Mouse (Mus musculus) liver, embryonic 13.5 days (tissue): ENCODE results near the gene Idi1. TPM values are rescaled to one million over a fixed set of nuclear protein-coding genes. Genes with fewer than 3 reads are reported as not detected.
"Not testable (repeated sequence)": the region's sequence is repeated elsewhere in the genome, so short reads cannot be mapped to it uniquely, and the experiment has no call there.

Experiments
- ATAC-seq: fragments of 200-750 bp; cut with Nextera tagmentation; 2 replicates; pipeline ENCODE4 v1.8.0; 2017; ENCODE audit warnings: low read depth, mild to moderate bottlenecking, moderate number of reproducible peaks, moderate library complexity
- DNase-seq: peaks from one replicate; pipeline ENCODE4 v3.0.0; 2022
- H3K27ac ChIP-seq: fragments of 300-500 bp; sonication (generic); 2 replicates; pipeline ENCODE4 v1.5.1; 2015; ENCODE audit warnings: moderate library complexity, mild to moderate bottlenecking, inconsistent platforms
- H3K27me3 ChIP-seq: fragments of 300-500 bp; sonication (generic); 2 replicates; pipeline ENCODE4 v1.6.1; 2015; ENCODE audit warnings: mild to moderate bottlenecking, inconsistent platforms
- H3K36me3 ChIP-seq: fragments of 300-500 bp; sonication (generic); 2 replicates; pipeline ENCODE4 v1.6.1; 2015; ENCODE audit warnings: mild to moderate bottlenecking, inconsistent platforms
- H3K4me1 ChIP-seq: fragments of 300-500 bp; sonication (generic); replicated peaks from 2 replicates; pipeline ENCODE4 v1.6.1; 2015; ENCODE audit warnings: inconsistent platforms
- H3K4me2 ChIP-seq: fragments of 300-500 bp; sonication (generic); 2 replicates; pipeline ENCODE4 v1.6.1; 2015; ENCODE audit warnings: inconsistent platforms, mild to moderate bottlenecking, moderate library complexity
- H3K4me3 ChIP-seq: fragments of 300-500 bp; sonication (generic); replicated peaks from 2 replicates; pipeline ENCODE4 v1.5.1; 2015; ENCODE audit warnings: mild to moderate bottlenecking, inconsistent platforms
- H3K9ac ChIP-seq: fragments of 300-500 bp; sonication (generic); 2 replicates; pipeline ENCODE4 v1.6.1; 2015; ENCODE audit warnings: mild to moderate bottlenecking, inconsistent platforms
- H3K9me3 ChIP-seq: fragments of 300-500 bp; sonication (generic); replicated peaks from 2 replicates; pipeline ENCODE4 v1.6.1; 2016; ENCODE audit warnings: inconsistent platforms
- WGBS: fragments of 180-500 bp; shearing (Covaris S2); methylation state at CpG from one replicate; pipeline ENCODE4 v1.1.7; 2015; ENCODE audit not compliant: insufficient replicate concordance; 5-methylcytosine and 5-hydroxymethylcytosine counted together
- polyA plus RNA-seq: library from polyadenylated mRNA; unstranded; fragments of >200 nt; fragmentation: Nextera tagmentation; extraction: Ambion mirVana; gene quantifications from 2 replicates; pipeline ENCODE4 v1.2.1, GENCODE M21; 2015

Gene Idi1
- polyA plus RNA-seq, 1 experiment from 2014 or later = 78.9 TPM

DNA sequence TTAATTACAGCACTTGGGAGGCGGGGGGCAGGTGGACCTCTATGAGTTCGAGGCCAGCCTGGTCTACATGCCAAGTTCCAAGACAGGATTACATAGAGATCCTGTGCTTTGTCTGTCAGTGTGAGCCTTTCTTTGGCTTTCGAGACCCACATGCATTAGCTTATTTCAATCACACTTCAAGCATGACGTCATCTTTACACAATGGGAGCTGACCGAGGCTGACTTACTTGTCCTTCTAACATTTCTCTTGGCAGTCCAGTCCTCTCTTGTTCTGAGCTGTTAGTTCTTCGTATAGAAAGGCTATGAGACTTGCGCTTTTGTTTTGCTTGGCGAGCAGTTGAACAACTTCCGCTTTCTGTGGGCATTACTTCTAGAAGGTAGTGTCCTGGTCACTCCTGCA lies 24.4 kb upstream of the Idi1 start:
- Histone ChIP-seq H3K27me3 (no peaks in the 10 kb centered on the region), H3K4me2 (no peak overlapping the region), H3K4me3 (no peak overlapping the region), H3K9ac (no peak overlapping the region), H3K4me1 (no peaks in the 10 kb centered on the region; the same call in 1 of the 2 replicates), H3K9me3 (no peaks in the 10 kb centered on the region), H3K36me3 (peaks cover 26% of the 10 kb centered on the region), H3K27ac (no peak overlapping the region)
- DNase-seq (no peak), ATAC-seq (no peak)
- 84% methylated on average over 9 of the region's 9 CpGs for WGBS

DNA sequence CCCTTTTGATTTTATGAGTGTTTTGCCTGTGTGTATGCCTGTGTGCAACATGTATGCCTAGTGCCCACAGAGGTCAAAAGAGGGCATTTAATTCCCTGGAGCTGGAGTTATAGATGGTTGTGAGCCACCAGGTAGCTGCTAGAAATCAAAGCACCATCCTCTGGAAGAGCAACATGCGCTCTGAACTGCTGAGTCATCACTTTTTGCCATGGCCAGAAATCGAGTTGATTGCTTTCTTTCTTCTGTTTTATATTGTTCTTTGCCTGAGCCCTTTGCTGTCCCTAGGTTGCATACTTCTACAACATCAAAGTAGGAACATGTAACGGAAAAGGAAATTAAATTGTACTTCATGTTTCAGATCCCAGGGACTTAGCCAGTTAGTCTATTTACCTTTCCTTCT lies 20.3 kb upstream of the Idi1 start:
- no peaks in the 10 kb centered on the region for H3K9me3 ChIP-seq
- no peak overlapping the region for H3K4me3 ChIP-seq
- H3K9ac ChIP-seq = no peak overlapping the region
- WGBS = 65% methylated on average over 3 of the region's 3 CpGs
- DNase-seq (no peak), ATAC-seq (no peak)
- H3K27me3 ChIP-seq = no peaks in the 10 kb centered on the region
- no peak overlapping the region for H3K27ac ChIP-seq
- no peak overlapping the region for H3K4me2 ChIP-seq
- peaks cover 16% of the 10 kb centered on the region for H3K36me3 ChIP-seq
- H3K4me1 ChIP-seq = peaks cover 7% of the 10 kb centered on the region

DNA sequence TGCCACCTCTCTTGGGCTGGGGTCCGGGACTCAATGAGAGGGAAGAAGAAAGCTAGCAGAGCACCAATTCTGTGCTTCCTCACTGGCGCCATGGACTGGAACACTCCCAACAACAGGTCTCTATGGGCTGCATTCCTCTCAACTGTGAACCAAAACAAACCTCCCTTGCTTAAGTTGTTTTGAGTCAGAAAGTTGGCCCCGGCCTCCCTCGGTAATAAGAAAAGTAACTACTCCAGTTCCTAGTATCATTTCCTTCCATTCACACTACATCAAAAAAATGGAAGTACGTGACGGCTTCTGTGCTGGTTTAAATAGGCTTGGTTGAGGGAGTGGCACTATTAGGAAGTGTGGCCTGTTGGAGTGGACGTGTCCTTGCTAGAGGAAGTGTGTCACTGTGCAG lies 18.7 kb upstream of the Idi1 start:
- Histone ChIP-seq H3K4me2 (no peak overlapping the region), H3K36me3 (peaks cover 11% of the 10 kb centered on the region), H3K4me3 (no peak overlapping the region), H3K4me1 (peaks cover 13% of the 10 kb centered on the region), H3K9ac (no peak overlapping the region), H3K27ac (no peak overlapping the region; the same call in 1 of the 2 replicates), H3K9me3 (no peaks in the 10 kb centered on the region), H3K27me3 (no peaks in the 10 kb centered on the region)
- DNase-seq (no peak), ATAC-seq (no peak)
- WGBS = 77% methylated on average over 7 of the region's 7 CpGs

DNA sequence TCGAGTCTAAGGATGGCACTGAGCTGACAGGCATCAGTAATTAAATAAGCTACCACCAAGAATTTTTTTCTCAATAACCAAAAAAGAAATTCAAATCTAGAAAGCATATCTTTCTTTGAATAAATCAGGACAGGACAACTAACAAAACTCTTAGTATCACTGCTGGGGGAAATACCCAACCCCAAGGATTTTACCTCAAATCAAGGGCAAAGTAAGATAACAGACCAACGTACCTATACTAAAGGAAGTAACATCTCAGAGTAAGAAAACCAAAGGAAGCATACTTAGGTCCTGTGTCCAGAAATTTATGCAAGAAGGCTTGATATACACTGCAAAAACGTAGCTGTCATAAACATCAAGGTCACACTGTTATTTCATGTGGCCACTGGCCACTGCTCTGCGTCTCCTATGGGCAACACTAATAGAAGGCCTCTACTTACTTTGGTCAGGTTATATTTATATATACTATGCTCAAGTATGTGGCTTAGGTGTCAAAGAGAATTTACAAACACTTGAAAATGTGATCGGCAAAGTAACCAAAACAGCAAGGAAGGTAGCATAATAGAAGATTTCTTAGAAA lies 15.6 kb upstream of the Idi1 start:
- Histone ChIP-seq H3K27me3 (no peaks in the 10 kb centered on the region), H3K4me3 (peak overlapping the region; percentile 91), H3K27ac (peak overlapping the region; percentile 97), H3K4me2 (peak overlapping the region; percentile 88), H3K9me3 (no peaks in the 10 kb centered on the region), H3K9ac (peak overlapping the region; percentile 92), H3K4me1 (peaks cover 18% of the 10 kb centered on the region), H3K36me3 (peaks cover 11% of the 10 kb centered on the region)
- ATAC-seq = no peak
- no peak for DNase-seq
- WGBS = 54% methylated on average over 5 of the region's 5 CpGs

DNA sequence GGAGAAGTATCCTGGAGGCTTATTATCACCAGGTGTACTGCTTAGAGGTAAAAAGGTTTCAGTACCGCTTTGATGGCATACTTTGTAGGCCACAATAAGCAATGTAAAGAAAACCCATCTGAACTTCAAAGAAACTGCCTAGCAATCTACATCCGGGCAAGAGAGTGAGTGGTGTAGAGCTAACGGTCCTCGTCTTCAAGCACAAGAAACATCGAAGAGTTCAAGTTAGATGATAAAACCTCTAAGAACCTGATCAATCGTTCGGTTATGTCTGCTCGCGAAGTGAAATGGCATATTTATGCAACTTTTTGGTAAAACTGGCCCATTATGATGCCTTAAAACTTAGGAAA lies 15.2 kb upstream of the Idi1 start:
- no peak for DNase-seq

DNA sequence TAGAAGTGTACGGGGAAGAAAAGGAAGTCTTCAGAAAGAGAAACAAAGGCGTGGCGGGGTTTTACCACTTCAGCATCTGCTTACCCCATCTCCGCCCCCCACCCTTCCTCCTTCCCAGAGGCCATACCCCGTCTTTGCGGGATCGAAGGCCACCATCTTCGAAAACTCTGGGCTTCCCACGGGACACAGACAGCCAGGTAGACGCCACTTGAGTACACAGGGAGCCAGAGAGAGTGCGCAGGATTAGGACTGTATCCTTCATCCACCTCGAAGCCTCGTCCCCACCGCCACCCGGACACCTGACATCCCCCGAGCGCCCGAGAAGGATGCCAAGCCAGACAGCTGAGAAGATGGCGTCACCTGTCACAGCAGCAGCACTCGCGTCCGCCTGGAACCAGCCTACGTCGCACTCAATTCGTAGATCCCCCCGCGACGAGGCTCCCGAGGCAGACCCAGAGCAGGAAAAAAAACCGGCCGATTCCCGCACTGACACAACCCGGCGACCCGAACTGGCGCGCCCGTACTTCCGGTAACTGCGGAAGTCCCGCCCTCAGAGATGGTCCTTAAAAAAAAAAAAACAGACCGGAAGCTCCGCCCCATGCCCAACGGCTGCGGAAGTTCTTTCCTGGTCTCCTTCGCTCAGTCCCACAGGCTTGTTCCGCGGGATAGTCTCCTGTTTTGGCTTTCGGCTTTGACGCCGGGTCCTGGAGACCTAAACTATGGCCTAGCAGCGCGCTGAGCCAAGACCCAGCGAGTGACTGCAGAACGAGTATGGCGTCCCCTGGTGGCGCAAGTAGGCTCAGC lies 14.6 kb upstream of the Idi1 start:
- peak overlapping the region; percentile 88 for H3K4me2 ChIP-seq
- H3K27ac ChIP-seq = peak overlapping the region; percentile 97
- H3K4me1 ChIP-seq = peaks cover 18% of the 10 kb centered on the region
- H3K36me3 ChIP-seq = peaks cover 8% of the 10 kb centered on the region; the same call in 1 of the 2 replicates
- under 1% methylated on average over 57 of the region's 57 CpGs for WGBS
- H3K27me3 ChIP-seq = no peaks in the 10 kb centered on the region
- ATAC-seq (peak; percentile 83), DNase-seq (peak; percentile 80)
- H3K4me3 ChIP-seq = peak overlapping the region; percentile 91
- H3K9me3 ChIP-seq = no peaks in the 10 kb centered on the region
- peak overlapping the region; percentile 92 for H3K9ac ChIP-seq

More for the DNA sequence above, 15.2 kb upstream of the Idi1 start:
- H3K4me3 ChIP-seq = peak overlapping the region; percentile 91
- H3K9me3 ChIP-seq = no peaks in the 10 kb centered on the region
- H3K9ac ChIP-seq = peak overlapping the region; percentile 92
- ATAC-seq = no peak
- peak overlapping the region; percentile 97 for H3K27ac ChIP-seq
- H3K4me2 ChIP-seq = peak overlapping the region; percentile 88
- 2% methylated on average over 9 of the region's 9 CpGs for WGBS
- H3K27me3 ChIP-seq = no peaks in the 10 kb centered on the region
- peaks cover 11% of the 10 kb centered on the region for H3K36me3 ChIP-seq
- H3K4me1 ChIP-seq = peaks cover 18% of the 10 kb centered on the region

DNA sequence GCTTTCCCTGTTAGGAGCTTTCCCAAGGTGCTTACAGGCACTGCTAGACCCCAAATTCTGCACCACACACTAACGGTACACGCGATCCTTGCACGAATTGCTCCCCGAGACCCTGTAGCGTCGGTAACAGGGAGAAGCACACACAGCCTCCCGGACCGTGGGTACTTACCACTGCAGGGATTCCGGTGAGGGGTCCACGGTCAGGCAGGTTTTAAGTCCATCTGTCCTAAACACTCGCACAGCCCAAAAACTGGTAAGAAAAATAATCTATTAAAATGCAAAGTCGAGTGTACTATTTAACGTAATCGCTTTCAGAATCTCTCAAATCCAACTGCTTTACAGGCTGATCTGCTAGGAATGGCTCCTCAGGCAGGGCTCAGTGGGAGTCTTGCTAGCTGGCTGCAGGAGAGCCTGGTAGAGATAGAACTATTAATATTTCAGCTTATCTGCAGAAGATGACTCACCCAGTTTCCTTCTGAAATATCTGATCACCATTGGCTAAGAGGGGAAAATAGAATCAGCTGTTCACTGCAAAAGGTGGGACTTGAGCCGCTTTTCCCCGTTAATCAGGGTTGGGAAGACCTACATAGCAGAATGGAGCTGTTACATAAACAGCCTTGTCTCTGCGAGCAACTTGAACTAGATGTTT lies 13.9 kb upstream of the Idi1 start, which contains the start of gene Wdr37:
Gene Wdr37 (minus strand): TSS at position 596 of the 649 bp plus-strand sequence.
- H3K4me2 ChIP-seq = peak within 1 kb of the TSS; percentile 88
- H3K27me3 ChIP-seq = no peaks in the 10 kb centered on the region
- 1% methylated on average over 18 of the region's 18 CpGs for WGBS
- peaks cover 5% of the 10 kb centered on the region; the same call in 1 of the 2 replicates for H3K36me3 ChIP-seq
- H3K4me1 ChIP-seq = peaks cover 18% of the 10 kb centered on the region
- H3K4me3 ChIP-seq = peak within 1 kb of the TSS; percentile 91
- DNase-seq (peak; percentile 48), ATAC-seq (peak; percentile 83)
- peak within 1 kb of the TSS; percentile 92 for H3K9ac ChIP-seq
- H3K27ac ChIP-seq = peak within 1 kb of the TSS; percentile 97
- H3K9me3 ChIP-seq = no peaks in the 10 kb centered on the region

DNA sequence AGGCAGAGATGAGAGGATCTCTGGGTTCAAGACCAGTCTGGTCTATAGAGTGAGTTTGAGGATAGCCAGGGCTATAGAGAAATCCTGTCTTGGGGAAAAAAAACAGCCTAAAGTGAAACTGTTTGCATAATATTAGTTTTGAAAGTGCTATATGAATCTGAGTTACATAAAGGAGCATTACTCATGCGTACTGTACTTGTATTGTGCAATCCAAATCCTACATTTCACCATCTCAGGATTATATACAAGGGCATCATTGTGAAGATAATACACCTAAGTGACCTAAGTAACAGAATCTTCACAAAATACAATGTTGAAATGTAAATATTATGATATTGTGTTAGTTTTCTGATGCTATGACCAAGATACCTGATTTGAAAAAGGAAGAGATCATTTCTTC lies 11.5 kb upstream of the Idi1 start:
- Histone ChIP-seq H3K27me3 (no peaks in the 10 kb centered on the region), H3K9ac (no peak overlapping the region), H3K4me1 (peaks cover 18% of the 10 kb centered on the region), H3K27ac (no peak overlapping the region), H3K4me3 (no peak overlapping the region), H3K4me2 (no peak overlapping the region), H3K36me3 (no peaks in the 10 kb centered on the region), H3K9me3 (no peaks in the 10 kb centered on the region)
- WGBS = 70% methylated on average over 1 of the region's 1 CpGs
- ATAC-seq (no peak), DNase-seq (no peak)

DNA sequence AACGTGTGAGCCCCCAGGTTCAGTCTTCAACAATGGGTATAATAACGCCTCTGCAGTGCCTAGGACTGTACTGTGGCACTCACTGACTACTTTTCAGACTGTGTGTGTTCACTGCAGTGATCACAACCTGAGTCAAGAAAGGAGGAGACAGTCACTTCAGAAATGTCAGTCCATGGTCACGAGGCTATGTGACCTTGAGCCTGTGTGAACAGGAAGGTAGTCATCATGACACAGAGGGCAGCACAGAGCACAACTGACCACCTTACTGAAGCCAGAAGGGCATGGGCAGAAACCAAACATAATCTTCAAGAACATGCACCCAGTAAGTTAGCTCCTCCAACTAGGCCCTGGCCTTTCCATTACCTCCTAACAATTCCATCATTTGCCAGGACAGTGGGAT lies 3.7 kb upstream of the Idi1 start:
- Histone ChIP-seq H3K27ac (no peak overlapping the region), H3K27me3 (no peaks in the 10 kb centered on the region), H3K4me3 (no peak overlapping the region), H3K9me3 (no peaks in the 10 kb centered on the region), H3K4me2 (no peak overlapping the region), H3K9ac (no peak overlapping the region), H3K4me1 (peaks cover 8% of the 10 kb centered on the region; the same call in 1 of the 2 replicates), H3K36me3 (no peaks in the 10 kb centered on the region)
- WGBS = 58% methylated on average over 3 of the region's 3 CpGs
- DNase-seq (no peak), ATAC-seq (no peak)

DNA sequence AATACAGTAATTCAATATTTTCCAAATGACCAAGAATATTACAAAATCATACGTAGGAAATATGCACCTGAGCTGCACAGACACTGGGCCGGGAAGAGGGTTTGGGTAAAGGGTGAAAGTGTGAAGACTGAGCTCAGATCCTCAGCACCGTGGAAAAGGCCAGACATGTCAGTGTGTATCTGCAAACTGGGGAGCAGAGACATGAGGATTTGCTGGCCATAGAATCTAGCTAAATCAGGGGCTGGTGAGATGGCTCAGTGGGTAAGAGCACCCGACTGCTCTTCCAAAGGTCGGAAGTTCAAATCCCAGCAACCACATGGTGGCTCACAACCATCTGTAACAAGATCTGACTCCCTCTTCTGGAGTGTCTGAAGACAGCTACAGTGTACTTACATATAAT lies 1.4 kb upstream of the Idi1 start:
- H3K9me3 ChIP-seq, H3K4me3 ChIP-seq, H3K27me3 ChIP-seq, H3K4me2 ChIP-seq, H3K27ac ChIP-seq, ATAC-seq, H3K9ac ChIP-seq, DNase-seq: not testable (repeated sequence)
- H3K36me3 ChIP-seq = peaks cover 10% of the 10 kb centered on the region
- WGBS = 79% methylated on average over 5 of the region's 5 CpGs
- peaks cover 15% of the 10 kb centered on the region for H3K4me1 ChIP-seq

DNA sequence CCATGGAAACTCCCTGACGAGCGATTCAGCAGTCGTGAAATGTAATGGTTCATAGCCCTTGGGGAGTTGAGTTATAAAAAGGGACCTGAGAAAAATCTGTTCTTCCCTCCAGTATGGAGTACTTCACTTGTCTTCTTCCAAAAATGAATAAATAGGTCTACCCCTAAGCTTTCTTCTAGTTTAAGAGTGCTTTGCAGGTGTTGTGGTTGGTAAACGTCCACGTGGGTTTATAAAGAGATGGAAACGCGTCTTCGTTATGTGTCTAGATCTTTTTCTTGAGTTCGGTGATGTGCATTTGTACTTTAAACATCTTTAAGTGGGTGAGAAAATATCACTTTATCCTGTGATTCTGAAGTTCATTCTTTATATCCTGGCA lies 872 bp downstream of the Idi1 start:
- H3K4me2 ChIP-seq = peak overlapping the region; percentile 76
- no peaks in the 10 kb centered on the region for H3K9me3 ChIP-seq
- ATAC-seq = no peak
- no peaks in the 10 kb centered on the region for H3K27me3 ChIP-seq
- peak overlapping the region; percentile 67 for H3K4me3 ChIP-seq
- H3K36me3 ChIP-seq = peaks cover 22% of the 10 kb centered on the region
- peak overlapping the region; percentile 72 for H3K9ac ChIP-seq
- peaks cover 15% of the 10 kb centered on the region for H3K4me1 ChIP-seq
- WGBS = 5% methylated on average over 9 of the region's 9 CpGs
- H3K27ac ChIP-seq = peak overlapping the region; percentile 49; the same call in 1 of the 2 replicates
- no peak for DNase-seq
